Mouse (Mus musculus): Measurements from ENCODE around the gene Lgr4.

Gene Lgr4

GRCm38 (mm10) chr2:109977322-109977721 is 59.9 kb downstream of the Lgr4 start:
- DNase-seq (ENCODE audit: low spot score), result no peak

- DNase-seq (ENCODE audit: low spot score), result no peak
These were observed 61.8 kb downstream of the Lgr4 start for GRCm38 (mm10) chr2:109979209-109979608.

GRCm38 (mm10) chr2:109983435-109983834 is 66.0 kb downstream of the Lgr4 start:
- no peak for DNase-seq (ENCODE audit: low spot score)

- no peak for DNase-seq (ENCODE audit: low spot score)
These were observed 67.5 kb downstream of the Lgr4 start for GRCm38 (mm10) chr2:109984930-109985329.

- DNase-seq (ENCODE audit: low spot score), result no peak
These were observed 68.1 kb downstream of the Lgr4 start for GRCm38 (mm10) chr2:109985560-109985959.

GRCm38 (mm10) chr2:109986036-109986785 is 68.8 kb downstream of the Lgr4 start:
- no peak for DNase-seq (ENCODE audit: low spot score)

- no peak for DNase-seq (ENCODE audit: low spot score)
These were observed 70.5 kb downstream of the Lgr4 start for GRCm38 (mm10) chr2:109987946-109988345.

- DNase-seq (ENCODE audit: low spot score), result no peak
These were observed 71.7 kb downstream of the Lgr4 start for GRCm38 (mm10) chr2:109989196-109989595.

GRCm38 (mm10) chr2:109989679-109990473 is 72.4 kb downstream of the Lgr4 start:
- no peak for DNase-seq (ENCODE audit: low spot score)

- DNase-seq (ENCODE audit: low spot score), result no peak
These were observed 74.3 kb downstream of the Lgr4 start for GRCm38 (mm10) chr2:109991754-109992153.

- DNase-seq (ENCODE audit: low spot score), result no peak
These were observed 75.1 kb downstream of the Lgr4 start for GRCm38 (mm10) chr2:109992448-109993073.

GRCm38 (mm10) chr2:109993404-109993803 is 76.0 kb downstream of the Lgr4 start:
- no peak for DNase-seq (ENCODE audit: low spot score)

GRCm38 (mm10) chr2:109995061-109995460 is 77.6 kb downstream of the Lgr4 start:
- no peak for DNase-seq (ENCODE audit: low spot score)

- DNase-seq (ENCODE audit: low spot score), result no peak
These were observed 79.0 kb downstream of the Lgr4 start for GRCm38 (mm10) chr2:109996411-109996810.

- no peak for DNase-seq (ENCODE audit: low spot score)
These were observed 87.2 kb downstream of the Lgr4 start for GRCm38 (mm10) chr2:110004668-110005067.

GRCm38 (mm10) chr2:110005164-110005563 is 87.7 kb downstream of the Lgr4 start:
- DNase-seq (ENCODE audit: low spot score), result no peak

GRCm38 (mm10) chr2:110005596-110006239 is 88.3 kb downstream of the Lgr4 start:
- no peak for DNase-seq (ENCODE audit: low spot score)

GRCm38 (mm10) chr2:110007423-110008267 is 90.2 kb downstream of the Lgr4 start:
- DNase-seq (ENCODE audit: low spot score), result no peak

GRCm38 (mm10) chr2:110009449-110009848 is 92.0 kb downstream of the Lgr4 start:
- no peak for DNase-seq (ENCODE audit: low spot score)

- DNase-seq (ENCODE audit: low spot score), result no peak
These were observed 94.8 kb downstream of the Lgr4 start for GRCm38 (mm10) chr2:110012184-110012725.

GRCm38 (mm10) chr2:110017087-110017486 is 99.6 kb downstream of the Lgr4 start:
- DNase-seq (ENCODE audit: low spot score), result no peak
